ENCODE assay signal across 17 mouse cellular contexts in genomic region chr11:81164890-81165289, GRCm38 (mm10).
"Had no signal": no experiment of that assay in that cellular context is flagged by ENCODE, and none has a peak within 500 bp of the region (broad histone marks: within the 10 kb centered on the region; RNA-seq: fewer than 3 reads in every experiment).

No protein-coding gene starts in this region.

- H3K36me3 ChIP-seq: lung, embryonic 15.5 days; midbrain, embryonic 12.5 days; neural tube, embryonic 12.5 days; stomach, embryonic 15.5 days had no signal

- H3K4me3 ChIP-seq: lung, embryonic 15.5 days; megakaryocyte, embryonic 14.5 days; midbrain, embryonic 12.5 days; neural tube, embryonic 12.5 days; stomach, embryonic 15.5 days had no signal

- H3K4me1 ChIP-seq: lung, embryonic 15.5 days; megakaryocyte, embryonic 14.5 days; midbrain, embryonic 12.5 days; neural tube, embryonic 12.5 days; stomach, embryonic 15.5 days had no signal

- H3K27ac ChIP-seq: liver, embryonic 14.5 days; lung, embryonic 15.5 days; macrophage; midbrain, embryonic 12.5 days; neural tube, embryonic 12.5 days; stomach, embryonic 15.5 days; stomach, postnatal 0 days had no signal

- H3K9ac ChIP-seq: liver, embryonic 14.5 days; lung, embryonic 15.5 days; midbrain, embryonic 12.5 days; neural tube, embryonic 12.5 days; stomach, embryonic 15.5 days had no signal

- ATAC-seq: lung, postnatal 0 days had no signal

- H3K27me3 ChIP-seq: lung, embryonic 15.5 days; megakaryocyte, embryonic 14.5 days; midbrain, embryonic 12.5 days; neural tube, embryonic 12.5 days; stomach, embryonic 15.5 days had no signal

- DNase-seq: lung, adult 2 months; lung, postnatal 14 days; lung, postnatal 36 days; midbrain, embryonic 14.5 days; right cerebral cortex, postnatal 14 days; thymus, adult 18-20 months; thymus, postnatal 14 days; thymus, postnatal 36 days had no signal

- H3K9me3 ChIP-seq: lung, embryonic 15.5 days; stomach, embryonic 15.5 days had no signal

- H3K4me2 ChIP-seq: lung, embryonic 15.5 days; midbrain, embryonic 12.5 days; neural tube, embryonic 12.5 days; stomach, embryonic 15.5 days had no signal
